ENCODE assay signal across 8 mouse cellular contexts in genomic region chr4:41465287-41465665, GRCm38 (mm10). TPM values are rescaled to one million over a fixed set of nuclear protein-coding genes. Genes with fewer than 3 reads are reported as not detected.
DNase-seq lines count a peak whose midpoint lies in the region; ATAC-seq and TF ChIP-seq lines count a peak whose summit lies in the region.

No protein-coding gene starts in this region.

- no peak for ATAC-seq in limb, embryonic 15.5 days (ENCODE audit: insufficient number of reproducible peaks, low FRiP score, low TSS enrichment, low read depth)
- ATAC-seq in stomach, postnatal 0 days (ENCODE audit: low FRiP score, low TSS enrichment): no peak; the same call in none of the 2 replicates

- WGBS in heart, adult 2 months: 5% methylated on average over 17 of the region's 17 CpGs
- WGBS in limb, embryonic 15.5 days: 2% methylated on average over 17 of the region's 17 CpGs
- WGBS in stomach, postnatal 0 days: 4% methylated on average over 17 of the region's 17 CpGs

- no peak for TF ChIP-seq EP300 in heart, adult 2 months (IDR thresholded peaks at IDR 0.05; ENCODE audit: insufficient read depth, low read depth, low read length)
- no peak for TF ChIP-seq EP300 in stomach, postnatal 0 days (optimal IDR thresholded peaks at IDR 0.05)

- H3K4me1 ChIP-seq in heart, adult 2 months (ENCODE audit: control insufficient read depth, insufficient read depth, low read length): peaks cover 2% of the 10 kb centered on the region
- peaks cover 9% of the 10 kb centered on the region for H3K4me1 ChIP-seq in limb, embryonic 15.5 days
- H3K4me1 ChIP-seq in stomach, postnatal 0 days (replicated peaks; ENCODE audit: control insufficient read depth, insufficient read depth): 0 out of 2 replicates have a peak, but pooled peaks cover 2% of the 10 kb centered on the region

- H3K9me3 ChIP-seq in limb, embryonic 15.5 days: no peaks in the 10 kb centered on the region
- no peaks in the 10 kb centered on the region for H3K9me3 ChIP-seq in stomach, postnatal 0 days (ENCODE audit: control insufficient read depth, low read length)

- no peak for DNase-seq in heart, adult 2 months
- no peak for DNase-seq in heart, adult 18-20 months
- peak; percentile 32 for DNase-seq in thymus, postnatal 14 days
- DNase-seq in thymus, postnatal 10 days (ENCODE audit: low spot score in 2 of 2): no peak
- no peak for DNase-seq in stomach, postnatal 0 days (ENCODE audit: low spot score)
- DNase-seq in urinary bladder, postnatal 4 days (ENCODE audit: low spot score in 2 of 2): no peak
- no peak for DNase-seq in kidney, adult 11 months

- H3K9ac ChIP-seq in heart, adult 2 months (ENCODE audit: low read depth, low read length): peak overlapping the region; percentile 78
- H3K9ac ChIP-seq in limb, embryonic 15.5 days: peak overlapping the region; percentile 67
- peak overlapping the region; percentile 64 for H3K9ac ChIP-seq in stomach, postnatal 0 days (ENCODE audit: low read length)

- peak overlapping the region; percentile 90 for H3K4me3 ChIP-seq in heart, adult 2 months
- H3K4me3 ChIP-seq in limb, embryonic 15.5 days: peak overlapping the region; percentile 62
- H3K4me3 ChIP-seq in stomach, postnatal 0 days (ENCODE audit: low read depth, low read length): peak overlapping the region; percentile 57

- peak overlapping the region; percentile 79 for H3K27ac ChIP-seq in heart, adult 2 months
- 0 out of 2 replicates have a peak overlapping the region, but pooled peaks have one; percentile 54 for H3K27ac ChIP-seq in limb, embryonic 15.5 days
- no peak overlapping the region for H3K27ac ChIP-seq in stomach, postnatal 0 days (replicated peaks)

- TF ChIP-seq POLR2A in heart, adult 2 months (IDR thresholded peaks at IDR 0.05; ENCODE audit: insufficient read depth, low read depth, low read length): no peak

- TF ChIP-seq CTCF in heart, adult 2 months (IDR thresholded peaks at IDR 0.05): no peak
- peak; percentile 33; the same call in 1 of the 2 replicates for TF ChIP-seq CTCF in stomach, postnatal 0 days (IDR thresholded peaks at IDR 0.05; ENCODE audit: low read depth)

- H3K4me2 ChIP-seq in limb, embryonic 15.5 days: peak overlapping the region; percentile 56
- peak overlapping the region; percentile 54 for H3K4me2 ChIP-seq in stomach, postnatal 0 days (replicated peaks; ENCODE audit: low read depth)

- H3K79me2 ChIP-seq in heart, adult 2 months (replicated peaks; ENCODE audit: control insufficient read depth, insufficient read depth, low read length): no peaks in the 10 kb centered on the region

- H3K27me3 ChIP-seq in heart, adult 2 months (ENCODE audit: control insufficient read depth, insufficient read depth, low read length): no peaks in the 10 kb centered on the region
- H3K27me3 ChIP-seq in limb, embryonic 15.5 days: no peaks in the 10 kb centered on the region
- no peaks in the 10 kb centered on the region for H3K27me3 ChIP-seq in stomach, postnatal 0 days (ENCODE audit: control insufficient read depth, insufficient read depth, low read length)

- intact Hi-C loops in heart, adult 2 months (cut with DNase I): loop anchor here (5.0 to 10.0 kb wide), 3 partner anchors 87 to 740 kb away; partner anchors contain the start of gene Dnaja1

- no peaks in the 10 kb centered on the region; the same call in 1 of the 2 replicates for H3K36me3 ChIP-seq in heart, adult 2 months (ENCODE audit: control insufficient read depth, insufficient read depth, low read length)
- H3K36me3 ChIP-seq in limb, embryonic 15.5 days: 0 out of 2 replicates have a peak, but pooled peaks cover 2% of the 10 kb centered on the region
- no peaks in the 10 kb centered on the region for H3K36me3 ChIP-seq in stomach, postnatal 0 days (ENCODE audit: control insufficient read depth, insufficient read depth, low read length)

RNA-seq across cellular contexts. Expression of gene Nudt2, which starts 0.3 kb away (rescaled TPM):
- total RNA-seq in heart, adult 2 months (2021): 10 to 100 TPM; 27.5 to 30.8 TPM
- 28.9 and 41.9 TPM in 2 replicates for polyA plus RNA-seq in heart, adult 2 months (2012; rRNA removed)
- total RNA-seq in heart, adult 18-20 months (2021): 10 to 100 TPM; 30.6 to 35.9 TPM
- polyA plus RNA-seq in limb, embryonic 15.5 days (2015; fragmentation: Nextera tagmentation; extraction: Ambion mirVana): 45.5 and 46.4 TPM in 2 replicates
- 38.6 and 38.8 TPM in 2 replicates for polyA plus RNA-seq in stomach, postnatal 0 days (2015; fragmentation: Nextera tagmentation; extraction: Ambion mirVana)

RNA-seq across cellular contexts. Expression of gene Kif24, which starts 0.6 kb away (rescaled TPM):
- total RNA-seq in heart, adult 2 months (2021): under 1 TPM; 0.10 to 0.70 TPM
- 0.29 and 0.41 TPM in 2 replicates for polyA plus RNA-seq in heart, adult 2 months (2012; rRNA removed)
- total RNA-seq in heart, adult 18-20 months (2021): under 1 TPM; 0.45 to 0.46 TPM
- 5.8 and 7.2 TPM in 2 replicates for polyA plus RNA-seq in limb, embryonic 15.5 days (2015; fragmentation: Nextera tagmentation; extraction: Ambion mirVana)
- polyA plus RNA-seq in stomach, postnatal 0 days (2015; fragmentation: Nextera tagmentation; extraction: Ambion mirVana): 1.4 and 1.5 TPM in 2 replicates

RNA-seq across cellular contexts. Expression of gene AI464131, which starts 37.6 kb away (rescaled TPM):
- total RNA-seq in heart, adult 2 months (2021): 10 to 100 TPM; 11.6 to 12.0 TPM
- polyA plus RNA-seq in heart, adult 2 months (2012; rRNA removed): 7.6 and 11.0 TPM in 2 replicates
- total RNA-seq in heart, adult 18-20 months (2021): 10 to 100 TPM; 12.0 to 13.2 TPM
- polyA plus RNA-seq in limb, embryonic 15.5 days (2015; fragmentation: Nextera tagmentation; extraction: Ambion mirVana): 6.6 and 11.9 TPM in 2 replicates
- 3.9 and 4.5 TPM in 2 replicates for polyA plus RNA-seq in stomach, postnatal 0 days (2015; fragmentation: Nextera tagmentation; extraction: Ambion mirVana)

RNA-seq across cellular contexts. Expression of gene 1110017D15Rik, which starts 51.9 kb away (rescaled TPM):
- not detected for total RNA-seq in heart, adult 2 months (2021)
- 0.94 and 3.2 TPM in 2 replicates for polyA plus RNA-seq in heart, adult 2 months (2012; rRNA removed)
- total RNA-seq in heart, adult 18-20 months (2021): under 1 TPM in 1 of 2 experiments, not detected in 1; 0.87 TPM
- polyA plus RNA-seq in limb, embryonic 15.5 days (2015; fragmentation: Nextera tagmentation; extraction: Ambion mirVana): 0.88 and 1.1 TPM in 2 replicates
- 0.51 and 0.53 TPM in 2 replicates for polyA plus RNA-seq in stomach, postnatal 0 days (2015; fragmentation: Nextera tagmentation; extraction: Ambion mirVana)
